Mouse (Mus musculus) ovary, adult 10 weeks (tissue): ENCODE measurements around the gene Mcee. TPM values are rescaled to one million over a fixed set of nuclear protein-coding genes. Genes with fewer than 3 reads are reported as not detected.

ENCODE experiments used
- polyA plus RNA-seq: library from polyadenylated mRNA; stranded (reverse); fragments of 350-450 nt; fragmentation: Illumina TruSeq; extraction: RNeasy Lipid Tissue Mini Kit (QIAGEN cat#74804); gene quantifications from one replicate; pipeline ENCODE4 v1.2.3, GENCODE M21; 2014

Gene Mcee
- 138 TPM for polyA plus RNA-seq

GRCm38 (mm10) chr7:64392122-64392818 is at the start of gene Mcee, which contains the start of gene Mphosph10:
Gene Mcee, plus strand, starts transcription at chr7:64392607.
Gene Mphosph10, minus strand, starts transcription at chr7:64392268.

GRCm38 (mm10) chr7:64373830-64374562 is 18.4 kb upstream of the Mcee start, which contains the start of gene Fan1:
Gene Fan1, minus strand, starts transcription at chr7:64374095.

Other genes starting within 250 kb of the Mcee start
- not detected for gene Trpm1, start 238.8 kb upstream of the Mcee start, polyA plus RNA-seq
- 25.7 TPM for gene Mtmr10, start 105.0 kb upstream of the Mcee start, polyA plus RNA-seq
- gene Fan1, start 18.5 kb upstream of the Mcee start, polyA plus RNA-seq = 8.5 TPM
- gene Mphosph10, start 339 bp upstream of the Mcee start, polyA plus RNA-seq = 77.0 TPM
- gene Apba2, start 109.1 kb downstream of the Mcee start, polyA plus RNA-seq = 0.37 TPM